Mouse (Mus musculus) heart, embryonic 14.5 days (tissue): ENCODE measurements around the gene Gins2. TPM values are rescaled to one million over a fixed set of nuclear protein-coding genes. Genes with fewer than 3 reads are reported as not detected.
A peak's percentile ranks its signal among the peaks of the same experiment; 100 is the strongest.

Source experiments
- ATAC-seq: fragments of 200-750 bp; cut with Nextera tagmentation; 2 replicates; pipeline ENCODE4 v1.8.0; 2017; ENCODE audit warnings: low read depth, moderate TSS enrichment; ENCODE audit not compliant: insufficient number of reproducible peaks, insufficient read depth, low FRiP score
- H3K27ac ChIP-seq, 2 experiments: fragments of 200-500 bp in 1 of 2; fragments of 300-500 bp in 1 of 2; sonication (generic) in 1 of 2; replicated peaks in 1 of 2; 2 replicates each; pipeline ENCODE4 v1.5.1; 2012 to 2014; ENCODE audit warnings: low read depth in 2 of 2, low read length in 2 of 2, control low read depth in 1 of 2, mild to moderate bottlenecking in 1 of 2, mixed read lengths in 1 of 2; ENCODE audit not compliant: control insufficient read depth in 1 of 2, insufficient read depth in 1 of 2
- H3K27me3 ChIP-seq: fragments of 300-500 bp; sonication (generic); 2 replicates; pipeline ENCODE4 v1.6.1; 2014; ENCODE audit warnings: mild to moderate bottlenecking, low read length, control low read depth; ENCODE audit not compliant: control insufficient read depth, insufficient read depth
- H3K36me3 ChIP-seq: fragments of 300-500 bp; sonication (generic); 2 replicates; pipeline ENCODE4 v1.6.1; 2014; ENCODE audit warnings: mild to moderate bottlenecking, control low read depth, low read length, mixed read lengths; ENCODE audit not compliant: control insufficient read depth, insufficient read depth
- H3K4me1 ChIP-seq, 2 experiments: fragments of 200-500 bp in 1 of 2; fragments of 300-500 bp in 1 of 2; sonication (generic) in 1 of 2; 2 replicates each; pipeline ENCODE4 v1.6.1; 2012 to 2014; ENCODE audit warnings: low read length in 2 of 2, control low read depth in 1 of 2, mixed read lengths in 1 of 2; ENCODE audit not compliant: control insufficient read depth in 2 of 2, insufficient read depth in 2 of 2
- H3K4me2 ChIP-seq: fragments of 300-500 bp; sonication (generic); 2 replicates; pipeline ENCODE4 v1.6.1; 2014; ENCODE audit warnings: mild to moderate bottlenecking, low read length
- H3K4me3 ChIP-seq, 2 experiments: fragments of 200-500 bp in 1 of 2; fragments of 300-500 bp in 1 of 2; sonication (generic) in 1 of 2; 2 replicates each; pipeline ENCODE4 v1.5.1; 2012 to 2014; ENCODE audit warnings: low read length in 2 of 2, mild to moderate bottlenecking in 2 of 2, control low read depth in 1 of 2, low read depth in 1 of 2, moderate library complexity in 1 of 2; ENCODE audit not compliant: control insufficient read depth in 1 of 2, insufficient read depth in 1 of 2
- H3K9ac ChIP-seq: fragments of 300-500 bp; sonication (generic); 2 replicates; pipeline ENCODE4 v1.6.1; 2014; ENCODE audit warnings: mild to moderate bottlenecking, low read length
- H3K9me3 ChIP-seq: fragments of 300-500 bp; sonication (generic); 2 replicates; pipeline ENCODE4 v1.6.1; 2016; ENCODE audit warnings: low read length, control low read depth; ENCODE audit not compliant: control insufficient read depth
- WGBS: fragments of 180-500 bp; shearing (Covaris S2); extraction: QIAGEN DNeasy Blood & Tissue Kit; methylation state at CpG from one replicate; pipeline ENCODE4 v1.1.7; 2014; 5-methylcytosine and 5-hydroxymethylcytosine counted together
- polyA plus RNA-seq: library from polyadenylated mRNA; unstranded; fragments of >200 nt; fragmentation: Nextera tagmentation; extraction: Ambion mirVana; gene quantifications from 2 replicates; pipeline ENCODE4 v1.2.1, GENCODE M21; 2014

The Gins2 gene
- polyA plus RNA-seq, 1 experiment from 2014 or later, result 51.1 TPM

DNA sequence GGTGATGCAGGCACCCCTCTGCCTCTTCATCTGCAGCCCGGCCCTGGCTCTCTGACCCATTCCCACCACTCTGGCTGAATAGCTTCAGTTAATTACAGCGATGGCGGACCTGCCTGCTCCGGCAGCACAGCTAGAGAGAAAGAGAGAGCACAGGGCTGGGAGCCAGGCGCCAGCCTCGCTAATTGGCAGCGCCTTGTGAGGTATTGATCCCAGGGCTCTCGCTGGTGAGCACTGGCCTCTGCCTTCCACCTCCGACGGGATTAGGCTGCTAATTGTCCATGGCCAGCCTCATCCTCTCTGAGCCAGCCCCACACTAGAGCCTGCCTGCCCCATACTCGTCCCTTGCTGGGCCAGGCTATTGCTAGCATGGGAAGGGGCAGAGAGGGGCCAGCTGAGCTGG lies 29.4 kb downstream of the Gins2 start:
- no peak for ATAC-seq
- Histone ChIP-seq H3K9me3 (no peaks in the 10 kb centered on the region), H3K9ac (no peak overlapping the region), H3K4me1 (peaks cover 79 to 98% of the 10 kb centered on the region in 2 experiments), H3K36me3 (peaks cover 22% of the 10 kb centered on the region), H3K27ac (no peak overlapping the region), H3K4me2 (no peak overlapping the region), H3K4me3 (no peak overlapping the region), H3K27me3 (no peaks in the 10 kb centered on the region)
- 60% methylated on average over 11 of the region's 11 CpGs for WGBS

DNA sequence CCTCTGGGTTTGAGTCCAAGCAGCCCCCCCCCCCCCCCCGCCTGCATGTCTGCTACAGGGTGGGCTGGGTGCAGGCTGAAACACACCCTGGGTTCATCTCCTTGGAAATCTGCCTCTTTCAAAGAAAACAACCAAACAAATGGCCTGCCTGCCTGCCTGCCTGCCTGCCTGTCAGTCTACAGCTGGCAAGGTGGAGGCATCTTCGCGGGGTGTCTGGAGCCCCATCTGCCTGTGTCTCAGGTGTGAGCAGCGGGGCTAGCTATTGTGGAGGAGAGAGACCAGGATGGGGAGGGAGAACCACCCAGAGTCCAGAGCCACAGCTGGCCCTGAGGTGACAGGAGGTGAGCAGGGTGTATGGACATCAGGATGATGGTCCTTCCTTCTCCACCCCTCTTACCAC lies 30.9 kb downstream of the Gins2 start:
- Histone ChIP-seq H3K9ac (no peak overlapping the region), H3K27ac (no peak overlapping the region), H3K4me2 (no peak overlapping the region), H3K4me1 (peaks cover 76 to 97% of the 10 kb centered on the region in 2 experiments), H3K9me3 (no peaks in the 10 kb centered on the region), H3K27me3 (no peaks in the 10 kb centered on the region), H3K36me3 (peaks cover 36% of the 10 kb centered on the region), H3K4me3 (no peak overlapping the region)
- no peak for ATAC-seq
- 69% methylated on average over 4 of the region's 4 CpGs for WGBS

DNA sequence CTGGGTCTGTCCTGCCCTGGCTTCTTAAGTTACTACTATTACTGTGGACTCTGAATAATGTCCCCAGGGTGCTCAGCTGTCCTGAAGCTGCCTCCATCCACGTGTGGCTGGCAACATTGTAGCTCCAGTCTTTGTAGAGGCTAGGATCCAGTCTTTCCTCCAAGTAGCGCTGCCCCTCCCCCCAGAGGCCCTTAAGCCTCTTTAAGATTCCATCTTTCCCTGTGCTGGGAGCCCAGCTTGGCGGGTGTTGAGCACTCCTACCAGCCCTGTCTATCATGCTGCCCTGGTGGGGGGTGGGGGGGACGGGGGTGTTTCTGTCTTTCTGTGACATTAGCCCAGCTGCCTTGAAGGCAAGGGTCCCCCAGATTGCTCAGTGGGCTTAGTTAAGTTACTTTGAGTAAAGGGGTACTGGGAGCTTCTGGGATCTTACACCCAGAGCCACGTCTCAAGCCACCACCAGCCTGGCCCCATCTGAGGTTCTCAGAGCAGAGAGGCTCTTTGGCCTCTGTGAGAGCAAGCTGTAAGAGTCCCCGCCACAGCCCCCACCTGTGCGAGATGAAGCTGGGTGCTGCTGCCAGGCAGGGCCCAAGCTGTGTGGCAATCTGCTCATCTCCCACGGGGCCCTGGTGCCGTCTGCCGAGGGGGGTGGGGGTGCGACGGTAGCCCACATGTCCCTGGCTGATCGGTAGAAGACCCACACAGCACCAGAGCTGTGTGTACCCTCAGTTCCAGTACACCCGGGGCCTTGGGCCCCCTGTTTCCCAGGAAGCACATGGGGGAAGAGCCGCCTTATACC lies 31.7 kb downstream of the Gins2 start:
- 55% methylated on average over 15 of the region's 15 CpGs for whole genome bisulfite sequencing
- peak overlapping the region; percentile 96 to 98 for H3K27ac ChIP-seq
- H3K9me3 ChIP-seq, result no peaks in the 10 kb centered on the region
- H3K4me1 ChIP-seq, result peaks cover 75 to 97% of the 10 kb centered on the region in 2 experiments
- peaks cover 37% of the 10 kb centered on the region for H3K36me3 ChIP-seq
- peak overlapping the region; percentile 72; the same call in 1 of the 2 replicates for H3K9ac ChIP-seq
- no peak overlapping the region for H3K4me3 ChIP-seq
- H3K27me3 ChIP-seq, result no peaks in the 10 kb centered on the region
- peak overlapping the region; percentile 61; the same call in 1 of the 2 replicates for H3K4me2 ChIP-seq
- ATAC-seq, result no peak

DNA sequence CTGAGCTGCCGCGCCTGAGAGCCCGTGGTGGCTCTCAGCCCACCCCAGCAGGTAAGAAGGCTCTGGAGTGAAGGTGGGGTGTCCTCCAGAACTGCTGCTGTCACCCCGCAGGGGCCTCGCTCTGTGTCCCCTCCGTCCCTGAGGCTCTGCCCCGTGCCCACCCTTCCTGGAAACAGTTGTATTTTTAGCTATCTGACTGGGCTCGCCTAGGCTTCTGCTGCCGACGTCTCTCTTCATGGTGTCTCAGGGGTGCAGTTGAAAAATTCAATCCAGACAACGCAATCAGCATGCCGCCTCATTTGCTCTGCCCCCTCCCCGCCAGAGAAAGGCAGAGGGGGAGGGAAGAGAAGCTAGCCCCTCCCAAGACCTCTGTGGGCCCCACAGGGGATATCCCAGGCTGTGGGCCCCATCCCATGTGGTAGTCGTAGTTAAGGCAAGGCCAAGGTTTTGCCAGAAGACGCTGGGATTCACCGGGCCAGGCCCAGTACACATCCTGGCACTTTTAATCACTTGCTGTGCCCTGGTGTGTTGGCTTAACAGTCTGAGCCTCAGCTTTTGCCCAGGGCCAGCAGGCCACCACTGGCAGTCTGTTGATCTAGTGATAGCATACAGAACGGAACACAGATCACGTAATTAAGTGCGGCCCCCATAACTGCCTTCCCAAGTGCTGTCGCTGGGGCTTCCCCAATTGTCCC lies 32.8 kb downstream of the Gins2 start:
- H3K27ac ChIP-seq, result peak overlapping the region; percentile 96 to 98
- no peak for ATAC-seq
- H3K27me3 ChIP-seq, result no peaks in the 10 kb centered on the region
- peak overlapping the region; percentile 23 to 27 for H3K4me3 ChIP-seq
- peak overlapping the region; percentile 72 for H3K9ac ChIP-seq
- H3K4me1 ChIP-seq, result peaks cover 75 to 97% of the 10 kb centered on the region in 2 experiments
- peak overlapping the region; percentile 61 for H3K4me2 ChIP-seq
- H3K9me3 ChIP-seq, result no peaks in the 10 kb centered on the region
- H3K36me3 ChIP-seq, result peaks cover 37% of the 10 kb centered on the region
- 24% methylated on average over 20 of the region's 20 CpGs for WGBS

DNA sequence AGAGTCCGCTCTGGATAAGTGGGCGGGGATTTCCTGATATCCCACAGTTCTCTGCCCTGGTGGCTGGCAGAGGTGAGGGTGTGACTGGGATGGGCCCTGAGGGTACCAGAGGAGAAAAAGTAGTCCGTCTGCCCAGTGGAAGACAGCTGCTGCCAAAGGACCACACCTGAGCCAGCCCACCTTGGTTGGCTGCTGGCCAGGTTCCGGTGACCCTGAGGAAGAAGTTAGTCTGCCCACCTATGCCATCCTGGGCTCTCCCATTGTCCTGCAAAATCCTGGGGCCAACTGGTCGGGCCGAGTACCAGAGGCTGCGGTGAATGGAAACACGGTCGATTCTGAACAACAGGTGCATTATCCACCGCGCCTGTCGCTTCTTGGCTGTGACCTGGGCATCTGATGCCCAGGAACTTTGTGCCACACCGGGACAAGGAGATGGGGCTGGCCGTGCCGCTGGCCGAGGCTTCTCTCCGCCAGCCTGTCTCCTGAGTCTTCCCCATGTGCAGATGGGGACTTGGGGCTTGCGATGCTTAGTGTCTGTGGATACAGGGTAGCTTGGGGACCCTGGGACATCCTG lies 34.6 kb downstream of the Gins2 start:
- 85% methylated on average over 18 of the region's 18 CpGs for WGBS
- Histone ChIP-seq H3K9me3 (no peaks in the 10 kb centered on the region), H3K36me3 (peaks cover 34% of the 10 kb centered on the region), H3K27ac (peak overlapping the region in 1 of 2 experiments; percentile 98; a peak in 2 of 4 replicates), H3K9ac (peak overlapping the region; percentile 72; the same call in 1 of the 2 replicates), H3K4me1 (peaks cover 81 to 99% of the 10 kb centered on the region in 2 experiments), H3K27me3 (no peaks in the 10 kb centered on the region), H3K4me3 (no peak overlapping the region), H3K4me2 (peak overlapping the region; percentile 61; the same call in 1 of the 2 replicates)
- ATAC-seq, result no peak

DNA sequence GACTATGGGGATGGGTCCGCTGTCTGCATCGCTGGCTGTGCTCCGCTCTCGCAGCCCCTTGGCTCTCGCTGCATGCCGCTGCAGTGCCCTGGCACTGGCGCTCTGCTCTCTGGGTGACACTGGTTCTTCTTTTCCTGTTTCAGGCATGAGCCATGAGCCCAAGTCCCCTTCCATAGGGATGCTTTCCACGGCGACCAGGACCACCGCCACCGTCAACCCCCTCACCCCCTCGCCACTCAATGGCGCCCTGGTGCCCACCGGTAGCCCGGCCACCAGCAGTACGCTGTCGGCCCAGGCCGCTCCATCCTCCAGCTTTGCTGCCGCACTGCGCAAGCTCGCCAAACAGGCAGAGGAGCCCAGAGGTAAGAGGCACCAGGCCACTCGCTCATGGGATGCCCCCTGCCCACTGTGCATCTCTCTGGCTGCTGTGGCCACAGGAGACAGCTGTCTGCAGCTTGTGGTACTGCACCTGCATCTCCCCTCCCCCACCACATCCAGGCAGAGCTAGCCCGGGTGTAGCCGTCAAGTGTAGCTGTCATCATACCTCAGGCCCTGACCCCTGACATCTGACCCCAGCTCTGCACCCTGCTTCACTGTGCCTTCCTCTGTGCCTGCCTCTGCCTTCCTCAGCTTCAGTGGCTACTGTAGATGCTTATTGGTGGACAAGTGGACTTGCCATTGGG lies 35.5 kb downstream of the Gins2 start:
- ATAC-seq, result no peak
- Histone ChIP-seq H3K9me3 (no peaks in the 10 kb centered on the region), H3K9ac (0 out of 2 replicates have a peak overlapping the region, but pooled peaks have one; percentile 11), H3K4me3 (no peak overlapping the region), H3K27ac (no peak overlapping the region), H3K27me3 (no peaks in the 10 kb centered on the region), H3K4me1 (peaks cover 87 to 99% of the 10 kb centered on the region in 2 experiments), H3K36me3 (peaks cover 25% of the 10 kb centered on the region), H3K4me2 (no peak overlapping the region)
- 88% methylated on average over 24 of the region's 24 CpGs for WGBS

DNA sequence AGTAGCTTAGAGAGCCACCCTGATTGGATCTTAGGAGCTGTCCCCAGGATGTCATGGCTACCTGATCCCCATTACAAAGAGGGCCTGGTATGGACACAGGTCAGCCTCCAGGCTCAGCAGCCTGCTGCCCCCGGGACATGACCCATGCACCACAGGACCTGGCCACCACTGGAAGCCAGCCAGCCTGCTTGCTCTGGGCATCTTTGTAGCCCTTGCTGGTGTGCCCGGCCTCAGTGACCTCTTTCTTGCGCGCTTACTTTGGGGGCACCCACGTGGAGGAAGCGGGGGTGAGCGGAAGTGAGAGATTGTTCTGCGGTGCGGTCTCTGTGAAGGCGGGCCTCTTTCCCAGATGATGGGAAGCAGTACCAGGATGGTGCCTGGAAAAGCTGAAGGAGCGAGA lies 36.6 kb downstream of the Gins2 start:
- 93% methylated on average over 11 of the region's 11 CpGs for WGBS
- H3K4me1 ChIP-seq, result peaks cover 90 to 99% of the 10 kb centered on the region in 2 experiments
- H3K9ac ChIP-seq, result peak overlapping the region; percentile 11; the same call in 1 of the 2 replicates
- no peak overlapping the region for H3K4me2 ChIP-seq
- H3K27me3 ChIP-seq, result no peaks in the 10 kb centered on the region
- peak overlapping the region in 1 of 2 experiments; percentile 88; a peak in 2 of 4 replicates for H3K27ac ChIP-seq
- no peak overlapping the region for H3K4me3 ChIP-seq
- H3K9me3 ChIP-seq, result no peaks in the 10 kb centered on the region
- no peak for ATAC-seq
- H3K36me3 ChIP-seq, result peaks cover 24% of the 10 kb centered on the region
